Mouse (Mus musculus) embryonic fibroblast, embryonic 13.5 days (primary cell): ENCODE results near the gene Pdia3. TPM values are rescaled to one million over a fixed set of nuclear protein-coding genes. Genes with fewer than 3 reads are reported as not detected.
"Not testable (repeated sequence)": the region's sequence is repeated elsewhere in the genome, so short reads cannot be mapped to it uniquely, and the experiment has no call there.

Source experiments
- H3K27ac ChIP-seq: 2 replicates; pipeline ENCODE4 v1.5.1; 2012; ENCODE audit warnings: low read length, control low read depth, inconsistent platforms; ENCODE audit not compliant: insufficient read depth
- H3K4me1 ChIP-seq: 2 replicates; pipeline ENCODE4 v1.6.1; 2011; ENCODE audit warnings: low read length; ENCODE audit not compliant: control insufficient read depth, insufficient read depth
- H3K4me3 ChIP-seq: 2 replicates; pipeline ENCODE4 v1.5.1; 2011; ENCODE audit warnings: mild to moderate bottlenecking, control low read depth, low read length; ENCODE audit not compliant: insufficient read depth
- CTCF ChIP-seq: IDR thresholded peaks from 2 replicates; pipeline ENCODE4 v1.5.1; 2011; ENCODE audit warnings: mild to moderate bottlenecking, control low read depth, low read length, moderate library complexity, borderline replicate concordance; ENCODE audit not compliant: insufficient read depth
- POLR2A ChIP-seq: IDR thresholded peaks from 2 replicates; pipeline ENCODE4 v1.6.1; 2011; ENCODE audit warnings: low read depth, mild to moderate bottlenecking, control low read depth, low read length, moderate library complexity
- polyA plus RNA-seq: library from polyadenylated mRNA; stranded (reverse); fragments of >200 nt; gene quantifications from 2 replicates; pipeline ENCODE4 v1.2.4, GENCODE M21; 2011; ENCODE audit warnings: low read depth; ENCODE audit not compliant: missing spikeins, insufficient read length

Gene Pdia3
- polyA plus RNA-seq, 1 experiment = 1,111 TPM

DNA sequence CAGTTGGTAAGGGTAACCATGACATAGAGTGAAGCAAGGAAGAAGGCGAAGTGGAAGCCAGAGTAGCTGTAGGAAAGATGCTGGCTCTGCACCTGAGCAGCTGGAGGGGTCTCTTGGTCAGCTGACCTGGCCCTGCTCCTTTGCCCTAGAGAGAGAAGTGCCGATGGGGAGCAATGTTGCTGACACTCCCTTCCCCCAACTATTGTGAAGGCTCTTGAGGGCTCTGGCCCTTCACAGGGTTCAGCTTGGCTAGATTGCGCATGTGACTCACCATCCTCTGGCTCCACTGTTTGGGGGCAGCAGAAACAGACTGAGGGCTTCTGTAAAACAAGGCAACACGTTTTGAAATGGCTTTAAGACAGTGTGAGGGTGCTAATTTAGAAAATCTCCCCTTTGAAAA is 38.8 kb downstream of the Pdia3 start:
- peak overlapping the region; percentile 11; the same call in 1 of the 2 replicates for H3K4me3 ChIP-seq
- peaks cover 19% of the 10 kb centered on the region for H3K4me1 ChIP-seq
- TF ChIP-seq CTCF (no peak), POLR2A (no peak)
- peak overlapping the region; percentile 92 for H3K27ac ChIP-seq

DNA sequence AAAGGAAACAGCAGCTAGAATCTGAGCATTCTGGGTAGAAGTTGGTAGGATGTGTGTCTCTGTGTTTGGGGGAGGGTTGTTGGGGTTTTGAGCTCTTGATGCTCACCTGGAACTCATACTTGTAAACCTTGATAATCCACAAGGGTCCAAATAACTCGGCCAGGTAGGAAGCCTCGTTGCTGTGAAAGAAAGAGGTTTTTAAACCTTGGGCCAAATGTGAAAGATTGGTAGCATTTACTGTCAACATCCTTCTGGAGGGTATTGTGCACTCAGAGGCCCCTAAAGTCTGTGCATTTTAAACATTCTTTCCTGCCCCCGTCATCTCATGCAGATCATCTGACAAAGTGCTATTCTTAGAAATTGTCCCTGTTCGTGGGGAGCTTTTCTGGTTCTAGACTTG is 39.4 kb downstream of the Pdia3 start, which contains the start of gene Hypk:
TSS of gene Hypk (plus strand) at position 301 of the 400 bp plus-strand sequence.
- H3K27ac ChIP-seq = peak within 1 kb of the TSS; percentile 92
- H3K4me3 ChIP-seq = peak within 1 kb of the TSS; percentile 11; the same call in 1 of the 2 replicates
- TF ChIP-seq CTCF = no peak
- TF ChIP-seq POLR2A = peak; percentile 14; the same call in 1 of the 2 replicates
- H3K4me1 ChIP-seq = peaks cover 19% of the 10 kb centered on the region

GRCm38 (mm10) chr2:121453917-121454316 is 40.3 kb downstream of the Pdia3 start:
- no peak overlapping the region for H3K4me3 ChIP-seq
- TF ChIP-seq POLR2A = peak; percentile 54; the same call in 1 of the 2 replicates
- TF ChIP-seq CTCF = no peak
- no peak overlapping the region; the same call in 1 of the 2 replicates for H3K27ac ChIP-seq
- peaks cover 19% of the 10 kb centered on the region for H3K4me1 ChIP-seq

- TF ChIP-seq POLR2A (no peak), CTCF (no peak)
- H3K4me3 ChIP-seq = no peak overlapping the region
- H3K27ac ChIP-seq = no peak overlapping the region
- peaks cover 19% of the 10 kb centered on the region for H3K4me1 ChIP-seq
These were observed 42.0 kb downstream of the Pdia3 start for GRCm38 (mm10) chr2:121455534-121455933.

- Histone ChIP-seq H3K4me3 (peak within 1 kb of the TSS; percentile 91), H3K4me1 (peaks cover 16% of the 10 kb centered on the region), H3K27ac (peak within 1 kb of the TSS; percentile 37)
- TF ChIP-seq CTCF (no peak), POLR2A (peak; percentile 83)
These were observed 43.4 kb downstream of the Pdia3 start, which contains the start of gene Serinc4 for GRCm38 (mm10) chr2:121456692-121457642. TSS of gene Serinc4 (minus strand) at chr2:121456781.

DNA sequence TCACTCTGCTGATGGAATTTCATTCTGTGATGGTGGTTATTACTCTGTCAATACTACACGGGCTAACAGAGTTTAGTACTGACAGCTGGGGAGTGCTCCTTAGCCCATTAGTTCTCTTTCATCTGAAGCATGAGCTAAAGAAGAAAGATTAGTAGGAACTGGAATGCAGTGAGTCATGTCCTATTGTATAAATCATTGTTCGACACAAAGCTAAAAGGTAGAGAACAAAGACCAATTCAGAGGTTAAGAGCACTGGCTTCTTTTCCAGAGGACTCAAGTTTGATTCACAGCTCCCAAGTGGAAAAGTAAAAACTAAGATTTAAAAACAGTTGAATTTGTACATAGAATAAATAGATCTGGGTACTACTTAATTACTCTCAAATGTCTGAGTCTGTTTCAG is 46.5 kb downstream of the Pdia3 start:
- no peak overlapping the region for H3K4me3 ChIP-seq
- no peak for TF ChIP-seq POLR2A
- no peak for TF ChIP-seq CTCF
- H3K27ac ChIP-seq = no peak overlapping the region
- peaks cover 2% of the 10 kb centered on the region; the same call in 1 of the 2 replicates for H3K4me1 ChIP-seq

- H3K4me3 ChIP-seq, H3K27ac ChIP-seq, H3K4me1 ChIP-seq: not testable (repeated sequence)
These were observed 55.4 kb downstream of the Pdia3 start for GRCm38 (mm10) chr2:121468982-121469381.

GRCm38 (mm10) chr2:121472783-121473182 is 59.2 kb downstream of the Pdia3 start:
- H3K27ac ChIP-seq, H3K4me3 ChIP-seq: not testable (repeated sequence)

GRCm38 (mm10) chr2:121473301-121474179 is 60.0 kb downstream of the Pdia3 start, which contains the start of gene Mfap1b:
TSS of gene Mfap1b (minus strand) at chr2:121474067.
- not testable (repeated sequence) for H3K4me1 ChIP-seq
- peak; percentile 95 for TF ChIP-seq POLR2A
- H3K27ac ChIP-seq = 0 out of 2 replicates have a peak within 1 kb of the TSS, but pooled peaks have one; percentile 18
- H3K4me3 ChIP-seq = peak within 1 kb of the TSS; percentile 51

More at GRCm38 (mm10) chr2:121472783-121473182, 59.2 kb downstream of the Pdia3 start:
- H3K4me1 ChIP-seq = not testable (repeated sequence)
